Mouse (Mus musculus) brain, embryonic 14.5 days (tissue): ENCODE data around the gene Cntnap2.

Source experiments
- CTCF ChIP-seq: fragments of 200-500 bp; IDR thresholded peaks from 2 replicates; pipeline ENCODE4 v1.5.1; 2012; ENCODE audit warnings: inconsistent platforms, mild to moderate bottlenecking, moderate library complexity, borderline replicate concordance; ENCODE audit not compliant: insufficient read depth, insufficient read length; ENCODE audit errors: extremely low read depth
- POLR2A ChIP-seq: fragments of 200-500 bp; IDR thresholded peaks from 2 replicates; pipeline ENCODE4 v1.6.1; 2012; ENCODE audit warnings: mild to moderate bottlenecking, inconsistent platforms, borderline replicate concordance; ENCODE audit not compliant: poor library complexity, insufficient read depth, insufficient read length, severe bottlenecking; ENCODE audit errors: extremely low read depth

GRCm38 (mm10) chr6:45236531-45236930, 177.4 kb downstream of the Cntnap2 start:
- TF ChIP-seq POLR2A (no peak), CTCF (no peak)
